Mouse (Mus musculus) gastrocnemius, adult 2 months (tissue): ENCODE data around the gene Kcnma1. TPM values are rescaled to one million over a fixed set of nuclear protein-coding genes. Genes with fewer than 3 reads are reported as not detected.
A peak's percentile ranks its signal among the peaks of the same experiment; 100 is the strongest.

Experiments used
- DNase-seq: peaks from one replicate; pipeline ENCODE4 v3.0.0; 2022
- H3K27ac ChIP-seq: fragments of 200-600 bp; 2 replicates; pipeline ENCODE4 v1.8.1; 2022; ENCODE audit warnings: mild to moderate bottlenecking
- H3K4me3 ChIP-seq: fragments of 200-600 bp; 2 replicates; pipeline ENCODE4 v1.8.1; 2022; ENCODE audit warnings: mild to moderate bottlenecking, moderate library complexity
- CTCF ChIP-seq: fragments of 200-600 bp; IDR thresholded peaks from 2 replicates; pipeline ENCODE4 v1.8.1; 2022; ENCODE audit warnings: antibody characterized with exemption, mild to moderate bottlenecking, moderate library complexity
- intact Hi-C: fragments of 180-260 bp; cut with DNase I; formaldehyde crosslinking; loops from one replicate; pipeline ENCODE4 v1.15.1; 2025
- total RNA-seq, 2 experiments: library from RNA; stranded (reverse); gene quantifications; 2 replicates each; pipeline ENCODE4 v1.2.3; 2021

Kcnma1 gene
- total RNA-seq, 2 experiments from 2014 or later, result 52.6 to 80.4 TPM

GRCm38 (mm10) chr14:24004471-24005271, 9.6 kb downstream of the Kcnma1 start:
- peak overlapping the region; percentile 93 for H3K27ac ChIP-seq
- peak; percentile 55 for TF ChIP-seq CTCF
- intact Hi-C loops, result loop anchor here (2.0 to 5.0 kb wide), 5 partner anchors 37 to 317 kb away; no protein-coding TSS in a partner anchor
- peak overlapping the region; percentile 90 for H3K4me3 ChIP-seq
- peak; percentile 81 for DNase-seq

GRCm38 (mm10) chr14:24003450-24004381, 10.6 kb downstream of the Kcnma1 start:
- intact Hi-C loops, result loop anchor here (2.0 to 5.0 kb wide), 4 partner anchors 36 to 171 kb away; no protein-coding TSS in a partner anchor
- peak; percentile 5; the same call in 1 of the 2 replicates for TF ChIP-seq CTCF
- peak; percentile 86 for DNase-seq
- Histone ChIP-seq H3K4me3 (peak overlapping the region; percentile 90), H3K27ac (peak overlapping the region; percentile 93)

GRCm38 (mm10) chr14:24002647-24003046, 11.6 kb downstream of the Kcnma1 start:
- no peak for DNase-seq
- H3K4me3 ChIP-seq, result peak overlapping the region; percentile 90
- peak overlapping the region; percentile 93 for H3K27ac ChIP-seq
- TF ChIP-seq CTCF, result no peak
- intact Hi-C loops, result loop anchor here (5.0 kb wide), 3 partner anchors 35 to 170 kb away; no protein-coding TSS in a partner anchor

GRCm38 (mm10) chr14:23997912-23998311, 16.4 kb downstream of the Kcnma1 start:
- H3K4me3 ChIP-seq, result no peak overlapping the region
- TF ChIP-seq CTCF, result no peak
- intact Hi-C loops, result no loop called here
- DNase-seq, result no peak
- H3K27ac ChIP-seq, result no peak overlapping the region

- Histone ChIP-seq H3K4me3 (no peak overlapping the region), H3K27ac (no peak overlapping the region)
- no peak for TF ChIP-seq CTCF
- DNase-seq, result no peak
- intact Hi-C loops, result no loop called here
Measured at GRCm38 (mm10) chr14:23995831-23996230, 18.5 kb downstream of the Kcnma1 start.

GRCm38 (mm10) chr14:23990871-23991270, 23.4 kb downstream of the Kcnma1 start:
- peak overlapping the region; percentile 69 for H3K27ac ChIP-seq
- no peak overlapping the region for H3K4me3 ChIP-seq
- intact Hi-C loops, result no loop called here
- DNase-seq, result peak; percentile 78
- no peak for TF ChIP-seq CTCF

- intact Hi-C loops, result no loop called here
- TF ChIP-seq CTCF, result no peak
- Histone ChIP-seq H3K4me3 (no peak overlapping the region), H3K27ac (peak overlapping the region; percentile 69)
- no peak for DNase-seq
Measured at GRCm38 (mm10) chr14:23989696-23990095, 24.6 kb downstream of the Kcnma1 start.

GRCm38 (mm10) chr14:23982205-23982604, 32.1 kb downstream of the Kcnma1 start:
- intact Hi-C loops, result no loop called here
- no peak for DNase-seq
- no peak overlapping the region for H3K4me3 ChIP-seq
- no peak for TF ChIP-seq CTCF
- no peak overlapping the region for H3K27ac ChIP-seq

- intact Hi-C loops, result no loop called here
- DNase-seq, result no peak
- H3K27ac ChIP-seq, result no peak overlapping the region
- no peak overlapping the region for H3K4me3 ChIP-seq
- TF ChIP-seq CTCF, result no peak
Measured at GRCm38 (mm10) chr14:23974685-23975084, 39.6 kb downstream of the Kcnma1 start.

GRCm38 (mm10) chr14:23966471-23966870, 47.8 kb downstream of the Kcnma1 start:
- TF ChIP-seq CTCF, result no peak
- Histone ChIP-seq H3K27ac (peak overlapping the region; percentile 69), H3K4me3 (no peak overlapping the region)
- DNase-seq, result peak; percentile 55
- intact Hi-C loops, result loop anchor here (5.0 kb wide), 1 partner anchor 36 kb away; no protein-coding TSS in a partner anchor

GRCm38 (mm10) chr14:23959061-23959460, 55.2 kb downstream of the Kcnma1 start:
- intact Hi-C loops, result no loop called here
- peak; percentile 59 for DNase-seq

GRCm38 (mm10) chr14:23957270-23957669, 57.0 kb downstream of the Kcnma1 start:
- no peak for DNase-seq
- intact Hi-C loops, result no loop called here
- Histone ChIP-seq H3K4me3 (no peak overlapping the region), H3K27ac (no peak overlapping the region)
- TF ChIP-seq CTCF, result no peak

More at GRCm38 (mm10) chr14:23959061-23959460, 55.2 kb downstream of the Kcnma1 start:
- peak overlapping the region; percentile 48; the same call in 1 of the 2 replicates for H3K27ac ChIP-seq
- TF ChIP-seq CTCF, result no peak
- no peak overlapping the region for H3K4me3 ChIP-seq
